10 mouse cellular contexts compared by ENCODE assay signal in the genomic region with DNA sequence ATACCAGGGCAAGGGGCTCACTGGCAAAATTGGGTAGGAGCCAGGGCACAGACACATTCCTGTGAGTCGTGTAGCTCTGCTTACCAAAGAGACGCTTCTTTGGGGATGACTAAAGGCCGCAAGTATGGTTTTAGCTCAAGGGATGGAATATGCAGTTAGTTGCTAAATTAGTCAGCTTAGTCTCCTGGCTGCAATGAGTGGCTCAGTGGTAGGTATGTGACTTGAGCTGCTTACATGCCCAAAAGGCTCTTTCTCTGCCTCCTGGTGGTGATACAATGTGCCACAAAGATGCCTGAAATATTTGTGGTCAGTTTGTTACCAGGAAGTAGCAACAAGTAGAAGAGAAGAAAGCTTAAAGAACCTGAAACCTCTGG. TPM values are rescaled to one million over a fixed set of nuclear protein-coding genes. Genes with fewer than 3 reads are reported as not detected.
DNase-seq lines count a peak whose midpoint lies in the region; ATAC-seq and TF ChIP-seq lines count a peak whose summit lies in the region.
"Had no signal": no experiment of that assay in that cellular context is flagged by ENCODE, and none has a peak within 500 bp of the region (broad histone marks: within the 10 kb centered on the region; RNA-seq: fewer than 3 reads in every experiment).

No protein-coding gene starts in this region.

- ATAC-seq in heart, embryonic 13.5 days (ENCODE audit: extremely low read depth, insufficient number of reproducible peaks, low FRiP score, low TSS enrichment): no peak
- no peak for ATAC-seq in liver, embryonic 13.5 days (ENCODE audit: low read depth)
- ATAC-seq in hindbrain, postnatal 0 days: no peak
- ATAC-seq: midbrain, embryonic 15.5 days had no signal

- H3K4me1 ChIP-seq in heart, embryonic 13.5 days: peaks cover 8% of the 10 kb centered on the region
- no peaks in the 10 kb centered on the region for H3K4me1 ChIP-seq in liver, embryonic 13.5 days (replicated peaks)
- H3K4me1 ChIP-seq in hindbrain, postnatal 0 days (ENCODE audit: insufficient read depth, low read length): no peaks in the 10 kb centered on the region
- H3K4me1 ChIP-seq: midbrain, embryonic 15.5 days had no signal

- H3K27me3 ChIP-seq in heart, embryonic 13.5 days (replicated peaks): no peaks in the 10 kb centered on the region
- no peaks in the 10 kb centered on the region for H3K27me3 ChIP-seq in liver, embryonic 13.5 days
- H3K27me3 ChIP-seq in hindbrain, postnatal 0 days (ENCODE audit: insufficient read depth, low read length): no peaks in the 10 kb centered on the region
- H3K27me3 ChIP-seq: midbrain, embryonic 15.5 days had no signal

- no peak for DNase-seq in heart, adult 11 months
- DNase-seq in 3134 (ENCODE audit: extremely low read depth, insufficient read length, low spot score) (peak; percentile 88), NIH3T3 (ENCODE audit: low read depth) (peak; percentile 85)
- no peak for DNase-seq in liver, embryonic 13.5 days
- no peak for DNase-seq in gastrocnemius, adult 2 months
- DNase-seq in hindbrain, postnatal 0 days (ENCODE audit: low spot score): no peak
- no peak for DNase-seq in kidney, postnatal 10 days

- 25% methylated on average over 3 of the region's 3 CpGs for WGBS in heart, embryonic 13.5 days
- 31% methylated on average over 3 of the region's 3 CpGs for WGBS in liver, embryonic 13.5 days (ENCODE audit: insufficient replicate concordance)
- 54% methylated on average over 3 of the region's 3 CpGs for WGBS in hindbrain, postnatal 0 days

- no peak overlapping the region for H3K4me3 ChIP-seq in heart, embryonic 13.5 days
- no peak overlapping the region for H3K4me3 ChIP-seq in liver, embryonic 13.5 days (replicated peaks)
- no peak overlapping the region for H3K4me3 ChIP-seq in gastrocnemius, adult 2 months
- no peak overlapping the region for H3K4me3 ChIP-seq in hindbrain, postnatal 0 days (ENCODE audit: low read length)
- H3K4me3 ChIP-seq: midbrain, embryonic 15.5 days had no signal

- H3K9me3 ChIP-seq in heart, embryonic 13.5 days: no peaks in the 10 kb centered on the region
- no peaks in the 10 kb centered on the region for H3K9me3 ChIP-seq in liver, embryonic 13.5 days (replicated peaks)
- H3K9me3 ChIP-seq in hindbrain, postnatal 0 days (ENCODE audit: low read length): no peaks in the 10 kb centered on the region
- H3K9me3 ChIP-seq: midbrain, embryonic 15.5 days had no signal

- intact Hi-C loops in gastrocnemius, adult 2 months (cut with DNase I): no loop called here

- 0 out of 2 replicates have a peak overlapping the region, but pooled peaks have one; percentile 20 for H3K27ac ChIP-seq in heart, embryonic 13.5 days (replicated peaks)
- peak overlapping the region; percentile 50 for H3K27ac ChIP-seq in liver, embryonic 13.5 days
- no peak overlapping the region for H3K27ac ChIP-seq in gastrocnemius, adult 2 months
- no peak overlapping the region for H3K27ac ChIP-seq in hindbrain, postnatal 0 days
- H3K27ac ChIP-seq: hindbrain, embryonic 14.5 days; midbrain, embryonic 15.5 days had no signal

- no peak overlapping the region for H3K9ac ChIP-seq in heart, embryonic 13.5 days
- H3K9ac ChIP-seq in liver, embryonic 13.5 days: no peak overlapping the region
- no peak overlapping the region for H3K9ac ChIP-seq in hindbrain, postnatal 0 days (replicated peaks; ENCODE audit: low read length)
- H3K9ac ChIP-seq: hindbrain, embryonic 14.5 days; midbrain, embryonic 15.5 days had no signal

- no peak for TF ChIP-seq CTCF in gastrocnemius, adult 2 months (IDR thresholded peaks at IDR 0.05)
- TF ChIP-seq CTCF in hindbrain, postnatal 0 days (IDR thresholded peaks at IDR 0.05; ENCODE audit: low read depth): no peak

- no peaks in the 10 kb centered on the region for H3K36me3 ChIP-seq in heart, embryonic 13.5 days
- no peaks in the 10 kb centered on the region for H3K36me3 ChIP-seq in liver, embryonic 13.5 days
- no peaks in the 10 kb centered on the region for H3K36me3 ChIP-seq in hindbrain, postnatal 0 days (ENCODE audit: insufficient read depth, low read length)
- H3K36me3 ChIP-seq: midbrain, embryonic 15.5 days had no signal

- H3K4me2 ChIP-seq in heart, embryonic 13.5 days: no peak overlapping the region
- H3K4me2 ChIP-seq in liver, embryonic 13.5 days: no peak overlapping the region
- H3K4me2 ChIP-seq in hindbrain, postnatal 0 days (ENCODE audit: low read depth, low read length): no peak overlapping the region
- H3K4me2 ChIP-seq: hindbrain, embryonic 14.5 days; midbrain, embryonic 15.5 days had no signal

RNA-seq across cellular contexts. Expression of a gene that starts 15.0 kb away (rescaled TPM):
- 0.82 and 0.91 TPM in 2 replicates for polyA plus RNA-seq in heart, embryonic 13.5 days (2015; fragmentation: Nextera tagmentation; extraction: Ambion mirVana)
- 2.6 and 2.7 TPM in 2 replicates for polyA plus RNA-seq in liver, embryonic 13.5 days (2015; fragmentation: Nextera tagmentation; extraction: Ambion mirVana)
- under 1 TPM; 0.11 to 0.15 TPM for total RNA-seq in gastrocnemius, adult 2 months (2021)
- total RNA-seq in hindbrain, postnatal 0 days (2014; rRNA removed): 0.42 TPM in 1 of 2 replicates, not detected in the other
- polyA plus RNA-seq in hindbrain, postnatal 0 days (2015; fragmentation: Nextera tagmentation; extraction: Ambion mirVana): 0.18 and 0.33 TPM in 2 replicates

RNA-seq across cellular contexts. Expression of a gene that starts 24.2 kb away (rescaled TPM):
- 6.0 and 6.2 TPM in 2 replicates for polyA plus RNA-seq in heart, embryonic 13.5 days (2015; fragmentation: Nextera tagmentation; extraction: Ambion mirVana)
- polyA plus RNA-seq in liver, embryonic 13.5 days (2015; fragmentation: Nextera tagmentation; extraction: Ambion mirVana): 2.1 and 2.5 TPM in 2 replicates
- total RNA-seq in gastrocnemius, adult 2 months (2021): 1 to 10 TPM; 4.6 to 5.6 TPM
- 14.3 and 19.1 TPM in 2 replicates for total RNA-seq in hindbrain, postnatal 0 days (2014; rRNA removed)
- polyA plus RNA-seq in hindbrain, postnatal 0 days (2015; fragmentation: Nextera tagmentation; extraction: Ambion mirVana): 11.6 and 12.2 TPM in 2 replicates

Comparison
In these comparisons a context has a peak if more than half of its experiments do, and no peak if none do; other contexts are left out.
1. H3K27ac ChIP-seq: peak in heart, embryonic 13.5 days (single experiment) and liver, embryonic 13.5 days (single experiment); none in gastrocnemius, adult 2 months (single experiment) and hindbrain, postnatal 0 days (single experiment).
2. DNase-seq: peak in 3134 (single experiment) and NIH3T3 (single experiment); none in heart, adult 11 months (single experiment), liver, embryonic 13.5 days (single experiment), gastrocnemius, adult 2 months (single experiment), hindbrain, postnatal 0 days (single experiment) and kidney, postnatal 10 days (single experiment).